Mouse (Mus musculus) liver, adult 2 months (tissue): ENCODE data around the gene Lrrc75a. TPM values are rescaled to one million over a fixed set of nuclear protein-coding genes. Genes with fewer than 3 reads are reported as not detected.
A peak's percentile ranks its signal among the peaks of the same experiment; 100 is the strongest.

Experiments used
- DNase-seq: peaks from one replicate; pipeline ENCODE4 v3.0.0-alpha.2; 2011; ENCODE audit warnings: low read depth, low spot score; ENCODE audit errors: extremely low read depth
- H3K27ac ChIP-seq: fragments of 200-500 bp; replicated peaks from 2 replicates; pipeline ENCODE4 v1.5.1; 2012; ENCODE audit warnings: low read depth, mild to moderate bottlenecking, control low read depth, inconsistent platforms, low read length; ENCODE audit not compliant: insufficient read depth
- H3K27me3 ChIP-seq: fragments of 200-500 bp; 2 replicates; pipeline ENCODE4 v1.6.1; 2012; ENCODE audit warnings: mild to moderate bottlenecking, moderate library complexity, low read length, inconsistent platforms; ENCODE audit not compliant: control insufficient read depth, insufficient read depth
- H3K36me3 ChIP-seq: fragments of 200-500 bp; 2 replicates; pipeline ENCODE4 v1.6.1; 2012; ENCODE audit warnings: low read length, inconsistent platforms; ENCODE audit not compliant: control insufficient read depth, insufficient read depth
- H3K4me1 ChIP-seq: fragments of 200-500 bp; 2 replicates; pipeline ENCODE4 v1.6.1; 2011; ENCODE audit warnings: low read length; ENCODE audit not compliant: control insufficient read depth, insufficient read depth
- H3K4me3 ChIP-seq: fragments of 200-500 bp; 2 replicates; pipeline ENCODE4 v1.5.1; 2011; ENCODE audit warnings: low read depth, mild to moderate bottlenecking, control low read depth, low read length, moderate library complexity; ENCODE audit not compliant: insufficient read depth
- H3K79me2 ChIP-seq: fragments of 200-500 bp; 2 replicates; pipeline ENCODE4 v1.6.1; 2012; ENCODE audit warnings: inconsistent platforms, mild to moderate bottlenecking, low read length, moderate library complexity; ENCODE audit not compliant: control insufficient read depth, insufficient read depth
- H3K9ac ChIP-seq: fragments of 200-500 bp; 2 replicates; pipeline ENCODE4 v1.6.1; 2012; ENCODE audit warnings: low read depth, mild to moderate bottlenecking, control low read depth, inconsistent platforms, low read length
- CTCF ChIP-seq: fragments of 200-500 bp; IDR thresholded peaks from 2 replicates; pipeline ENCODE4 v1.5.1; 2011; ENCODE audit warnings: low read depth, low read length, control low read depth
- POLR2A ChIP-seq: fragments of 200-500 bp; IDR thresholded peaks from 2 replicates; pipeline ENCODE4 v1.6.1; 2011; ENCODE audit warnings: low read length, control low read depth; ENCODE audit not compliant: insufficient read depth; ENCODE audit errors: extremely low read depth
- WGBS: fragments of 180-500 bp; shearing (Covaris S2); methylation state at CpG from one replicate; pipeline ENCODE4 v1.1.7; 2018; 5-methylcytosine and 5-hydroxymethylcytosine counted together
- polyA plus RNA-seq: library from polyadenylated mRNA; depleted of rRNA; stranded (reverse); fragments of >200 nt; gene quantifications from 2 replicates; pipeline ENCODE4 v1.2.3, GENCODE M21; 2012
- total RNA-seq: library from RNA; depleted of rRNA; stranded (reverse); fragments of >200 nt; gene quantifications from 2 replicates; pipeline ENCODE4 v1.2.3, GENCODE M21; 2014

Lrrc75a gene
- total and polyA plus RNA-seq, 2 experiments = 0.55 to 1.1 TPM

GRCm38 (mm10) chr11:62604886-62605618 is 43.3 kb downstream of the Lrrc75a start:
- Histone ChIP-seq H3K27me3 (no peaks in the 10 kb centered on the region), H3K9ac (no peak overlapping the region), H3K79me2 (no peaks in the 10 kb centered on the region; the same call in 1 of the 2 replicates), H3K4me1 (peaks cover 6% of the 10 kb centered on the region), H3K4me3 (no peak overlapping the region), H3K27ac (no peak overlapping the region), H3K36me3 (peaks cover 34% of the 10 kb centered on the region)
- 52% methylated on average over 3 of the region's 3 CpGs for WGBS
- DNase-seq = peak; percentile 13
- no peak for TF ChIP-seq CTCF
- no peak for TF ChIP-seq POLR2A

- Histone ChIP-seq H3K79me2 (no peaks in the 10 kb centered on the region; the same call in 1 of the 2 replicates), H3K4me1 (peaks cover 6% of the 10 kb centered on the region), H3K9ac (no peak overlapping the region), H3K27me3 (no peaks in the 10 kb centered on the region), H3K4me3 (no peak overlapping the region), H3K36me3 (peaks cover 34% of the 10 kb centered on the region), H3K27ac (no peak overlapping the region)
- no peak for DNase-seq
- WGBS = 43% methylated on average over 5 of the region's 5 CpGs
- TF ChIP-seq POLR2A (no peak), CTCF (no peak)
Observed at GRCm38 (mm10) chr11:62604123-62604706, 44.1 kb downstream of the Lrrc75a start.

GRCm38 (mm10) chr11:62603312-62604056 is 44.8 kb downstream of the Lrrc75a start:
- Histone ChIP-seq H3K4me3 (peak overlapping the region; percentile 96), H3K27ac (peak overlapping the region; percentile 87), H3K36me3 (peaks cover 34% of the 10 kb centered on the region), H3K9ac (peak overlapping the region; percentile 92), H3K4me1 (peaks cover 6% of the 10 kb centered on the region), H3K27me3 (no peaks in the 10 kb centered on the region), H3K79me2 (no peaks in the 10 kb centered on the region; the same call in 1 of the 2 replicates)
- TF ChIP-seq CTCF (no peak), POLR2A (no peak)
- WGBS = 3% methylated on average over 13 of the region's 13 CpGs
- peak; percentile 35 for DNase-seq

- H3K36me3 ChIP-seq = peaks cover 34% of the 10 kb centered on the region
- H3K4me3 ChIP-seq = peak overlapping the region; percentile 96
- no peak for TF ChIP-seq CTCF
- peak; percentile 99 for TF ChIP-seq POLR2A
- peak overlapping the region; percentile 92 for H3K9ac ChIP-seq
- H3K4me1 ChIP-seq = peaks cover 6% of the 10 kb centered on the region
- under 1% methylated on average over 58 of the region's 58 CpGs for WGBS
- H3K27ac ChIP-seq = peak overlapping the region; percentile 87
- H3K79me2 ChIP-seq = no peaks in the 10 kb centered on the region; the same call in 1 of the 2 replicates
- H3K27me3 ChIP-seq = no peaks in the 10 kb centered on the region
- peak; percentile 88 for DNase-seq
Observed at GRCm38 (mm10) chr11:62602619-62603311, 45.6 kb downstream of the Lrrc75a start.

- 12% methylated on average over 17 of the region's 17 CpGs for WGBS
- no peak for TF ChIP-seq POLR2A
- TF ChIP-seq CTCF = no peak
- peak overlapping the region; percentile 74 for H3K9ac ChIP-seq
- no peaks in the 10 kb centered on the region for H3K27me3 ChIP-seq
- peak overlapping the region; percentile 50 for H3K27ac ChIP-seq
- H3K79me2 ChIP-seq = no peaks in the 10 kb centered on the region; the same call in 1 of the 2 replicates
- no peak for DNase-seq
- peak overlapping the region; percentile 96 for H3K4me3 ChIP-seq
- H3K36me3 ChIP-seq = peaks cover 31% of the 10 kb centered on the region
- peaks cover 6% of the 10 kb centered on the region for H3K4me1 ChIP-seq
Observed at GRCm38 (mm10) chr11:62601732-62602618, 46.3 kb downstream of the Lrrc75a start.
